Mouse (Mus musculus) thymus, adult 2 months (tissue): ENCODE measurements around the gene Smim11. TPM values are rescaled to one million over a fixed set of nuclear protein-coding genes. Genes with fewer than 3 reads are reported as not detected.

ENCODE experiments used
- DNase-seq: peaks from one replicate; pipeline ENCODE4 v3.0.0; 2021
- H3K27ac ChIP-seq: fragments of 200-500 bp; 2 replicates; pipeline ENCODE4 v1.5.1; 2012; ENCODE audit warnings: low read length, control low read depth; ENCODE audit not compliant: control insufficient read depth, insufficient read depth
- H3K27me3 ChIP-seq: fragments of 200-500 bp; 2 replicates; pipeline ENCODE4 v1.6.1; 2012; ENCODE audit warnings: mild to moderate bottlenecking, low read length, moderate library complexity, mixed read lengths; ENCODE audit not compliant: control insufficient read depth, insufficient read depth
- H3K36me3 ChIP-seq: fragments of 200-500 bp; 2 replicates; pipeline ENCODE4 v1.6.1; 2012; ENCODE audit warnings: mild to moderate bottlenecking, low read length, moderate library complexity; ENCODE audit not compliant: control insufficient read depth, insufficient read depth
- H3K4me1 ChIP-seq: fragments of 200-500 bp; replicated peaks from 2 replicates; pipeline ENCODE4 v1.6.1; 2012; ENCODE audit warnings: low read length; ENCODE audit not compliant: control insufficient read depth, insufficient read depth
- H3K4me3 ChIP-seq: fragments of 200-500 bp; 2 replicates; pipeline ENCODE4 v1.5.1; 2012; ENCODE audit warnings: mild to moderate bottlenecking, low read length, control low read depth, moderate library complexity; ENCODE audit not compliant: control insufficient read depth, insufficient read depth
- CTCF ChIP-seq: fragments of 200-500 bp; IDR thresholded peaks from 2 replicates; pipeline ENCODE4 v1.5.1; 2012; ENCODE audit warnings: mild to moderate bottlenecking, control low read depth, low read length, moderate library complexity, borderline replicate concordance; ENCODE audit not compliant: control insufficient read depth, poor library complexity, insufficient read depth; ENCODE audit errors: extremely low read depth
- POLR2A ChIP-seq: fragments of 200-500 bp; IDR thresholded peaks from 2 replicates; pipeline ENCODE4 v1.6.1; 2012; ENCODE audit warnings: mild to moderate bottlenecking, low read length, control low read depth, moderate library complexity; ENCODE audit not compliant: control insufficient read depth, poor library complexity, insufficient read depth; ENCODE audit errors: extremely low read depth
- WGBS: fragments of 180-500 bp; shearing (Covaris S2); methylation state at CpG from one replicate; pipeline ENCODE4 v1.1.7; 2018; 5-methylcytosine and 5-hydroxymethylcytosine counted together
- polyA plus RNA-seq: library from polyadenylated mRNA; depleted of rRNA; stranded (reverse); fragments of >200 nt; gene quantifications from 2 replicates; pipeline ENCODE4 v1.2.3, GENCODE M21; 2012

Smim11 gene
- polyA plus RNA-seq, 1 experiment = 34.6 TPM

GRCm38 (mm10) chr16:92325062-92325406, 23.9 kb downstream of the Smim11 start:
- no peak overlapping the region for H3K4me3 ChIP-seq
- WGBS = 83% methylated on average over 1 of the region's 1 CpGs
- H3K27me3 ChIP-seq = no peaks in the 10 kb centered on the region
- H3K36me3 ChIP-seq = no peaks in the 10 kb centered on the region
- no peaks in the 10 kb centered on the region for H3K4me1 ChIP-seq
- TF ChIP-seq CTCF (no peak), POLR2A (no peak)
- no peak for DNase-seq
- H3K27ac ChIP-seq = no peak overlapping the region

DNA sequence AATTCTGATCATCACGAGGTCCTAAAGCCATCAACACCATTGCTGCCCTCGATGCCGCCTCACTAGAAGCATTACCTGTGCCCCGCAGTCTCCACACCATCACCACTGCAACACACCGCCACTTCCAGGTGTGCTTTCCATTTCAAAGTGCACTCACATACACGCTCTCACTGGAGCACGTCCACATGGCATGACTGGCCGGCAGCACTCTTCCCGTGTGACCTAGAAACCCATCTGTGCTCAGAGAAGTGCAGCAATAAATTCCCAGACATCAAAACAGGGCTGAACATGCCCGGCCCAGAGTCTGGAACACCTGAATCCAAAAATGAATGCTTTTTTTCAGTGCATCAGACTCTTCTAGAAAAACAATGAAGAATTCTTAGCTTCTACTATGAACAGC, 26.8 kb downstream of the Smim11 start:
- 94% methylated on average over 10 of the region's 10 CpGs for WGBS

GRCm38 (mm10) chr16:92330966-92331365, 29.9 kb downstream of the Smim11 start:
- Histone ChIP-seq H3K36me3 (no peaks in the 10 kb centered on the region), H3K4me1 (no peaks in the 10 kb centered on the region), H3K27me3 (no peaks in the 10 kb centered on the region), H3K27ac (no peak overlapping the region), H3K4me3 (no peak overlapping the region)
- WGBS = 95% methylated on average over 5 of the region's 5 CpGs
- no peak for DNase-seq
- TF ChIP-seq CTCF = no peak
- TF ChIP-seq POLR2A = no peak

More for the DNA sequence above, 26.8 kb downstream of the Smim11 start:
- Histone ChIP-seq H3K27ac (no peak overlapping the region), H3K36me3 (no peaks in the 10 kb centered on the region), H3K4me1 (no peaks in the 10 kb centered on the region), H3K27me3 (no peaks in the 10 kb centered on the region), H3K4me3 (no peak overlapping the region)
- TF ChIP-seq CTCF (no peak), POLR2A (no peak)
- DNase-seq = no peak

DNA sequence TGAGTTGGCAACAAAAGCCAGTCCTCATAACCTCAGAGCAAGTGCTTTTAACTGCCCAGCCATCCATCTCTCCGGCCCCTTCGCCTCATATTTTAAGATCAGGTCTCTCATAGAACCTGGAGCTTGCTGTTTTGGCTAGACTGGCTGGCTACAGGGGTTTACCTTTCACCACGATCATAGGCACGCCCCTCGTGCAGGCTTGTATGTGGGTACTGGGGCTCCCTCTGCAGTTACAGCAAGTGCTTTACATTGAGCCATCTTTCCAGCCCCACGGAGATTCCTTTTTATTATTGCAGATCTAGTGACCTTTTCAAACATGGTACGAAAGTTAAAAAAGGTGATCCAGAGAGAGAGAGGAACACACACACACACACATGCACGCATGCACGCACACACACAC, 33.5 kb downstream of the Smim11 start:
- 63% methylated on average over 9 of the region's 9 CpGs for WGBS
- no peaks in the 10 kb centered on the region for H3K27me3 ChIP-seq
- no peaks in the 10 kb centered on the region for H3K4me1 ChIP-seq
- DNase-seq = no peak
- TF ChIP-seq CTCF (no peak), POLR2A (no peak)
- H3K4me3 ChIP-seq = no peak overlapping the region
- H3K36me3 ChIP-seq = no peaks in the 10 kb centered on the region
- no peak overlapping the region for H3K27ac ChIP-seq

DNA sequence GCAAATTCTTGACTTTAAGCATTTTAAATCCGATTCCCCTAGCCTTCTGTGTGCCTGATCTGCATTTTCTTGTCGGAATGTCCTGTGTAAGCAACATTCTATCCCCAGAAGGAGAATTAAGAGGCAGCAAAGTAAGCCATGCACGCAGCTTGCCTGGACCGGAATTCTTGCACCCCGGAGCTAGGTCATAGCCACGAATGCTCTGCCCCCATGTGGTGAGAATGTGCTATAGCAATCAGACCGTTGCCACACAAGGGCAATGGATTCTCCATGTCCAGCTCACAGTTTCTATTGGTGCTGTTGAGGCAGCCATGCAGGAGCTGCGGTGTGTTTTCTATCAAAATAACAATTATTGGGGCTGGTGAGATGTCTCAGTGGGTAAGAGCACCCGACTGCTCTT, 35.2 kb downstream of the Smim11 start:
- DNase-seq = peak; percentile 65
- TF ChIP-seq POLR2A (no peak), CTCF (peak; percentile 70; the same call in 1 of the 2 replicates)
- Histone ChIP-seq H3K27me3 (no peaks in the 10 kb centered on the region), H3K36me3 (no peaks in the 10 kb centered on the region), H3K4me3 (no peak overlapping the region), H3K27ac (no peak overlapping the region), H3K4me1 (no peaks in the 10 kb centered on the region)
- 10% methylated on average over 9 of the region's 9 CpGs for WGBS

GRCm38 (mm10) chr16:92340612-92341511, 39.8 kb downstream of the Smim11 start:
- TF ChIP-seq POLR2A = no peak
- peak; percentile 63; the same call in 1 of the 2 replicates for TF ChIP-seq CTCF
- no peaks in the 10 kb centered on the region for H3K27me3 ChIP-seq

More at GRCm38 (mm10) chr16:92340612-92341511, 39.8 kb downstream of the Smim11 start:
- no peaks in the 10 kb centered on the region for H3K4me1 ChIP-seq
- no peak overlapping the region for H3K27ac ChIP-seq
- H3K4me3 ChIP-seq = no peak overlapping the region
- H3K36me3 ChIP-seq = no peaks in the 10 kb centered on the region
- WGBS = 33% methylated on average over 27 of the region's 27 CpGs
- peak; percentile 43 for DNase-seq
